Mouse (Mus musculus) kidney, adult 2 months (tissue): ENCODE measurements around the gene Zfp112. TPM values are rescaled to one million over a fixed set of nuclear protein-coding genes. Genes with fewer than 3 reads are reported as not detected.
"Not testable (repeated sequence)": the region's sequence is repeated elsewhere in the genome, so short reads cannot be mapped to it uniquely, and the experiment has no call there.

ENCODE experiments used
- DNase-seq: peaks from one replicate; pipeline ENCODE4 v3.0.0; 2021
- H3K27ac ChIP-seq: fragments of 200-500 bp; 2 replicates; pipeline ENCODE4 v1.5.1; 2012; ENCODE audit warnings: low read depth, low read length, control low read depth, inconsistent platforms; ENCODE audit not compliant: insufficient read depth
- H3K27me3 ChIP-seq: fragments of 200-500 bp; replicated peaks from 2 replicates; pipeline ENCODE4 v1.6.1; 2012; ENCODE audit warnings: mild to moderate bottlenecking, moderate library complexity, low read length, inconsistent platforms; ENCODE audit not compliant: control insufficient read depth, insufficient read depth
- H3K36me3 ChIP-seq: fragments of 200-500 bp; 2 replicates; pipeline ENCODE4 v1.6.1; 2012; ENCODE audit warnings: mild to moderate bottlenecking, moderate library complexity, low read length, inconsistent platforms; ENCODE audit not compliant: control insufficient read depth, insufficient read depth
- H3K4me1 ChIP-seq: fragments of 200-500 bp; 2 replicates; pipeline ENCODE4 v1.6.1; 2011; ENCODE audit warnings: low read length; ENCODE audit not compliant: control insufficient read depth, insufficient read depth
- H3K4me3 ChIP-seq: fragments of 200-500 bp; 2 replicates; pipeline ENCODE4 v1.5.1; 2011; ENCODE audit warnings: mild to moderate bottlenecking, low read depth, low read length, control low read depth; ENCODE audit not compliant: insufficient read depth
- CTCF ChIP-seq: fragments of 200-500 bp; conservative IDR thresholded peaks from 2 replicates; pipeline ENCODE4 v1.5.1; 2011; ENCODE audit warnings: low read depth, mild to moderate bottlenecking, control low read depth, low read length, moderate library complexity, mixed read lengths; ENCODE audit not compliant: insufficient read depth, insufficient read length
- POLR2A ChIP-seq: fragments of 200-500 bp; IDR thresholded peaks from one replicate; pipeline ENCODE4 v1.6.1; 2011; ENCODE audit warnings: low read depth, low read length, control low read depth
- WGBS: fragments of 180-500 bp; shearing (Covaris S2); methylation state at CpG from one replicate; pipeline ENCODE4 v1.1.7; 2018; 5-methylcytosine and 5-hydroxymethylcytosine counted together
- polyA plus RNA-seq: library from polyadenylated mRNA; depleted of rRNA; stranded (reverse); fragments of >200 nt; gene quantifications from 2 replicates; pipeline ENCODE4 v1.2.3, GENCODE M21; 2012; rRNA removed

Zfp112 gene
- 1.3 and 1.4 TPM in 2 replicates for polyA plus RNA-seq

- peak within 1 kb of the TSS; percentile 76 for H3K4me3 ChIP-seq
- peak within 1 kb of the TSS; percentile 95 for H3K27ac ChIP-seq
- WGBS, result 1% methylated on average over 23 of the region's 23 CpGs
- no peak for TF ChIP-seq POLR2A
- no peak for TF ChIP-seq CTCF
- peaks cover 3% of the 10 kb centered on the region; the same call in 1 of the 2 replicates for H3K4me1 ChIP-seq
- no peaks in the 10 kb centered on the region; the same call in 1 of the 2 replicates for H3K36me3 ChIP-seq
- H3K27me3 ChIP-seq, result no peaks in the 10 kb centered on the region
- peak; percentile 95 for DNase-seq
Measured at GRCm38 (mm10) chr7:24112156-24112856, at the start of gene Zfp112. TSS of gene Zfp112 (plus strand) at chr7:24112314.

- H3K27ac ChIP-seq, result not testable (repeated sequence)
Measured at GRCm38 (mm10) chr7:24074424-24074823, 37.7 kb upstream of the Zfp112 start.

GRCm38 (mm10) chr7:24081634-24082431, 30.3 kb upstream of the Zfp112 start, which contains the start of gene Zfp180:
TSS of gene Zfp180 (plus strand) at chr7:24081924.
- Histone ChIP-seq H3K36me3 (no peaks in the 10 kb centered on the region), H3K27me3 (no peaks in the 10 kb centered on the region), H3K27ac (peak within 1 kb of the TSS; percentile 54; the same call in 1 of the 2 replicates), H3K4me1 (peaks cover 8% of the 10 kb centered on the region; the same call in 1 of the 2 replicates), H3K4me3 (peak within 1 kb of the TSS; percentile 66)
- TF ChIP-seq POLR2A (no peak), CTCF (no peak)
- 15% methylated on average over 44 of the region's 44 CpGs for WGBS
- DNase-seq, result peak; percentile 99

More at GRCm38 (mm10) chr7:24074424-24074823, 37.7 kb upstream of the Zfp112 start:
- not testable (repeated sequence) for H3K4me3 ChIP-seq, DNase-seq, H3K27me3 ChIP-seq, H3K36me3 ChIP-seq, H3K4me1 ChIP-seq
- 32% methylated on average over 1 of the region's 1 CpGs for WGBS

- no peaks in the 10 kb centered on the region for H3K27me3 ChIP-seq
- WGBS, result 35% methylated on average over 15 of the region's 15 CpGs
- peak overlapping the region; percentile 66 for H3K4me3 ChIP-seq
- TF ChIP-seq POLR2A (no peak), CTCF (no peak)
- peaks cover 8% of the 10 kb centered on the region; the same call in 1 of the 2 replicates for H3K4me1 ChIP-seq
- no peak overlapping the region for H3K27ac ChIP-seq
- DNase-seq, result no peak
- H3K36me3 ChIP-seq, result peaks cover 3% of the 10 kb centered on the region
Measured at GRCm38 (mm10) chr7:24082457-24083235, 29.5 kb upstream of the Zfp112 start.

GRCm38 (mm10) chr7:24086871-24087270, 25.2 kb upstream of the Zfp112 start:
- no peak for DNase-seq
- H3K36me3 ChIP-seq, result peaks cover 3% of the 10 kb centered on the region
- H3K27me3 ChIP-seq, result no peaks in the 10 kb centered on the region
- H3K4me1 ChIP-seq, result peaks cover 8% of the 10 kb centered on the region; the same call in 1 of the 2 replicates
- WGBS, result 96% methylated on average over 4 of the region's 4 CpGs
- H3K27ac ChIP-seq, result no peak overlapping the region
- no peak for TF ChIP-seq POLR2A
- no peak for TF ChIP-seq CTCF
- no peak overlapping the region for H3K4me3 ChIP-seq

GRCm38 (mm10) chr7:24087485-24088125, 24.5 kb upstream of the Zfp112 start:
- Histone ChIP-seq H3K4me3 (no peak overlapping the region), H3K27me3 (no peaks in the 10 kb centered on the region), H3K27ac (no peak overlapping the region), H3K36me3 (peaks cover 3% of the 10 kb centered on the region), H3K4me1 (peaks cover 5% of the 10 kb centered on the region; the same call in 1 of the 2 replicates)
- DNase-seq, result no peak
- 97% methylated on average over 12 of the region's 12 CpGs for WGBS
- no peak for TF ChIP-seq POLR2A
- no peak for TF ChIP-seq CTCF
